Mouse (Mus musculus) Muller cell, postnatal 12 days (primary cell): Measurements from ENCODE around the gene Stxbp2.

Source experiments
- DNase-seq: peaks from one replicate; pipeline ENCODE4 v3.0.0-alpha.2; 2015; ENCODE audit errors: inconsistent ontology term

The Stxbp2 gene

DNA sequence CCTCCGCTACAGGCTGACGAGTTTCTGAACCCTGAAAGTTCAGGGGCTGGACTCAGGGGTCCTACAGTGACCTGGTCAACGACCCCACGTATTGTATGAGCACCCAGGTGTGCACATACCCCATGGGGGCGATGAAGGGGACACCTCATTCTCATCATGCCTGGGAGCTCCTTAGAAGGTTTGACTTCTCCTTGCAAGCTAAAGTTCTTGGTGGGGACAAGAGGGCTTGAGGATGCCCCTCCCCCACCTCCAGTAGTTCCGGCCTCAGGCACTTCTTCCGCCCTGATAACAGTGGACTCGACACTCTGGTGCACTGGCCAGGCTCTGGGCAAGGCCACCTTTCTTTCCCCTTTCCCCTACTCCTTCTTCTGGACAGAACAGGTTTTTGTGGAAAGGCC is 722 bp downstream of the Stxbp2 start:
- no peak for DNase-seq

DNA sequence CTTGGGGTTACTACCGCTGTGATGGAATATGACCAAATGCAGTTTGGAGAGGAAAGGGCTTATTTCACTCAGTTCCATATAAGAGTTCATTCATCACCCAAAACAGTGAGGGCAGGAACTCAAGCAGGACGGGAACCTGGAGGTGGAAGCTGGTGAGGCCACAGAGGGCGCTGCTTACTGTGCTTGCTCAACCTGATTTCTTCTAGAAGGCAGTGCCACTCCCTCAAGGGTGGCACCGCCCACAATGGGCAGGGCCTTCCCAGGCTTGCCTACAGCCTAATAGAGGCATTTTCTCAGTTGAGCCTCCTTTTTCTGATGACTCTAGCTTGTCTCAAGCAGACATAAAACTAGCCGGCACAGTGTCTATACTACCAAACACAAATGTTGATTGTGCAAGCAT is 15.0 kb downstream of the Stxbp2 start:
- peak; percentile 7 for DNase-seq

DNA sequence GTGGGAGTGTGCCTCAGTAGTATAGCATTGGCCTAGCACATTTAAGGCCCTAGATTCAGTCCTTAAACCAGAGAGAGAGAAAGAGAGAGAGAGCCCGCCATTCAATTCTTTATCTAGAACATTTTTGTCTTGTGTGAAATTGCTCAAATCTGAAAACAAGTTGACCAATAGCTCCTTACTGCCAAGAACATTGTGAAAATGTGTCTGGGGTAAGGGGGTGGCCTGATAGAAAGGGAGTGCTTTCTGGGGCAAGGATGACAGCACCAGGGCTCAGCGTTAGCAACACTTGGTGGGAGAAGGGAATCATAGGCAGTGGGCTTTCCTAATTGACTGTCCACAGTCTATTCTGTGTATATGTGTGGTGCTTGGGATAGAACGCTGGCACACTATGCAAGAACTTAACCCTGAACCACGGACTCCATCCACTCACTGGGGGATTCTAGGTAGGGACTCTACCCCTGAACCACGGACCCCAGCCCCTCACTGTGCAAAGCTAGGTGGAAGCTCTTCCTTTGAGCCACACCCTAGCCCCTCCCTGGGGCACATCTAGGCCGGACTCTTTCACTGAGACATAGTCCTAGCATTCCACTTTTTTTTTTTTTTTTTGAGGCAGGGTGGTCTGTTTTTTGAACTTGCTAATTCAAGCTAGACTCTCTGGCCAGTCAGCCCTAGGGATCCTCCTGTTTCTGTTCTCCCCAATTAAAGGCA is 16.2 kb downstream of the Stxbp2 start:
- no peak for DNase-seq

DNA sequence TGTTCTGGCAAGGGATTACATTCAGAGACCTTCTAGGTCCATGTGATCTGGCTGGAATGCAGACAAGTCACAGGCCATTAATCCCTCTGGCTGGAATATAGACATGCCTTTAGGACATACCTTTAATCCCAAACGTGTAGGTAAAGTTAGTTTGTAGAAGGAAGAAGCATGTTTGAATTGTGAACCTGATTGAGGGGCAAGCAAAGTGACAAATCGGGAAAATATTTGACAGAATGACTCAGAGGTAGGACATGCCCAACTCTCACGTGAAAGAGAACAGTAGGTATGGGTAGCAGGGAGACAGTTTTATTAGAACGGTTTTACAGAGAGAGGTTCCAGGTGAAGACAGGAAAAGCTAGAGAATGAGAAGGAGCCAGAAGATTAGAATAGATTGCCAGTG is 16.8 kb downstream of the Stxbp2 start:
- peak; percentile 42 for DNase-seq

DNA sequence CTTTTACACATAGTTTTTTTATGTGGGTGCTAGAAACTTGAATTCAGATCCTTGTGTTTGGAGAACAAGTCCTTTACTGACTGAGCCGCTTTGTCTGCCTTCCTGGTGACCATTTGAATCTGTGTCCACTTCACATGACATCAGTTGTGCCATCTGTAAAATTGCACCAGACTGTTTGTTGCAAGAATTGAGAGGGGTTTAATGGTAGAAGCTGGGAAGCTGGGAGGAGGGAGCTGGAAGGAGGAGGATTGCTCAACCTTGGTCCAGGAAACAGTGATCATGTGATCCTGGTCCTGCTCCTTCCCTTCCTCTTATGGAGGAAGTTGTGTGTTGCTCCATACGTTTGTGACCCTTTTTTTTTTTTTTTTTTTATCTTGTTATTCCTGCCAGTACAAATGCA is 17.5 kb downstream of the Stxbp2 start:
- DNase-seq = no peak

DNA sequence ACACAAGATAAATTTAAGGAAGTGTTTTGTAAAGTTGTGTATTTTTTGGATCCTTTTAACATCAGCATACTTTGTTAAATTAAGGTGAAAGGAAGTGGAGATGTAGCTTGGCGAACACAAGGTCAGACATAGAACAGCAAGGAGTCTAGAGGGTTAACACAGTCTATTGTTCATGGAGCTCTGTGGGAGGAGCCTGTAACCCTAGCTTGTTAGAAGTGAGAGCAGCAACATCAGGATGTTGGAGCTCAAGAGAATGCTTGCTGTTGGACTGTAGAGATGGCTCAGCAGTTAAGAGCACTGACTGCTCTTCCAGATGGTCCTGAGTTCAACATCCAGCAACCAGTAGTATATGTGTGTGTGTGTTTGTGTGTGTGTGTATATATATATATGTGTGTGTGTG is 18.2 kb downstream of the Stxbp2 start:
- no peak for DNase-seq

DNA sequence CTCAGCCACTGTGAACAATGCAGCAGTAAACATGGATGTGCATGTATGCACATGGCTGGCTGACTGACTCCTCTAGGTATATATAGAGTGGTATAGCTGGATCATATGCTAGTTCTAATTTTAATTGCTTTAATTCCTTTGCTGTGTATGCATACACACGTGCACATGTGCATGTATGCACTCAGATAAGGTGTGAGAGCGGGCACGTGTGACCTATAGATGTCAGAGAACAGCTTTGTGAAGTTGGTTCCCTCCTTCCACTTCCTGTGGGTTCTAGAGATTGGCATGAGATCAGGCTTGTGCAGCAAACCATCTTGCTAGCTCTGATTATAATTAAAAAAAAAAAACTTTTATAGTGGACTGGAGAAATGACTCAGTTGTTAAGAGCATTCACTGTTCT is 22.1 kb downstream of the Stxbp2 start:
- DNase-seq = no peak

DNA sequence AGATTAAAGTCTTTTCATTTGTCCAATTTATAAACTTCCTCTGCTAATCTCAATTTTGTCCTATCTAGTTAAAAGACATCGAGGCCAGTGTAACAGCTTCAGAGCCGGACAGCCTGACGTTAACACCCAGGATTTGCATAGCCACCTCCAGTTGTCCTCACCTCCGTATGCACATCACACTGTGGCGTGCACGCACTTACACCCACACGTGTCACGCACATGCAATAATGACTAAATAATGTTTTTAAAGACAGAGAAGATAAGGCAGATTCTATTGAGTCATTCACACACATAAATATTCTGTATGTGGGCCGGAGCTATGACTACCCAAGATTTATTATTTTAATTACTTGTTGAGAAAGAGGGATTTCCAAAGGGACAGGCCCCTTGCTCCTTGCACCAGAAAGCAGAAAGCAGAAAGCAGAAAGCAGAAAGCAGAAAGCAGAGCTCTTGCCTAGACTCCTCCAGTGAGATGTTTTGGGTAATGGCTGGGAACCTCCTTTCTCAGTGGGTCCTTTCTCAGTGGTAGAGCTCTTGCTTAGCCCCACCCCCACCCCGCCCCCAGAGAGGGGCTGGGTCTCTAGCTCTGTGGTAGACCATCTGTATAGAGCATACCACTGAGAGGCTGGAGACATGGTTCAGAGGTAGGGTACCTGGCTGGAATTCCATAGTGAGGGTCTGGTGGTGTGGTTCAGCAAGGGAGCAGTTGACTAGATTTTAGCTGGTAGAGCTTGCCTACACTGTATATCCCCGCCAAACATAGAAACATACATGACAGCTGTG is 24.2 kb downstream of the Stxbp2 start:
- no peak for DNase-seq

DNA sequence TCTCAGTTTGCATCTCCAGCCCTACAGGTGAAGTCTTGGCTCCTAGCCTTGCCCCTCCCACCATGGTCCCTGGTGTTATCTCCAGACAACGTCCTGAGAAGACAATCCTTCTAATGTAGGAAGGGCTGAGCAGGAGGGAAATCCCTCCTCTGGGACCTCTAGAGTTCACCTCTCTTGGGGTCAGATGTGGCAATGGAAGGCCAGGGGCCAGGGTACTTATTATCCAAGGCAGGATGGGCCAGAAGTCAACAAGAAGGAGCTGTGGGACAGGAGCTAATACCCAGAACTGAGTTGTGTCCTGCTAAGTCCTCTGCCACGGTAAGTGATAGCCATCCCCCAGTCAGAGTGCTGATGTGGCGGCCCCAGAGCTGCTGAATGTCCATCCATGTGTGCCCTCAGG is 24.8 kb downstream of the Stxbp2 start, which contains the start of gene Retn:
Gene Retn, plus strand, starts transcription at position 245 of the 400 bp plus-strand sequence.
- DNase-seq = no peak

DNA sequence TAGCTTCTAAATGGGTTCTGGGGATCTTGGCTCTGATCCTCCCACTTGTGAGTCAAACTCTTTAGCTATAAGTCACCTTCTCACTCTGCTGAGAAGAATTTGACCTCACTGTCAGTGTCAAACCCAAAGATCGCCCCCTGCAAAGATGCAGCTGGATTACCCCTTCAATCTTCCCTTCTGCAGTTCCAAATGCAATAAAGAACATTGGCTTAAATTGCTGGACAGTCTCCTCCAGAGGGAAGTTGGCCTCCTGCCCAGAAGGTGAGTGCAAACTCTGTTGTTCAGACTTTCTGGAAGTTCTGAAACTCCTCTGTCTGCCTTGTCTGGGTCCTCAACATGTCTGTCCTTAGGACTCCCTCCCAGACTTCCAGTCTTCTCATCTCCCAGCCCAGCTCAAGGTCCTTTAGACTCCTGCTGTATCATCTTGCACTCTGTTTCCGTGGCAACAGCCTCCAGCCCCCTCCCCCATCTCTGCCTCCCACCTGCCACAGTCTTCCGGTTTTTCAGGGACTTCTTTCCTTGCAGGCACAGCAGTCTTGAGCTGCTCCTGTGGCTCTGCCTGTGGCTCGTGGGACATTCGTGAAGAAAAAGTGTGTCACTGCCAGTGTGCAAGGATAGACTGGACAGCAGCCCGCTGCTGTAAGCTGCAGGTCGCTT is 26.1 kb downstream of the Stxbp2 start:
- no peak for DNase-seq

DNA sequence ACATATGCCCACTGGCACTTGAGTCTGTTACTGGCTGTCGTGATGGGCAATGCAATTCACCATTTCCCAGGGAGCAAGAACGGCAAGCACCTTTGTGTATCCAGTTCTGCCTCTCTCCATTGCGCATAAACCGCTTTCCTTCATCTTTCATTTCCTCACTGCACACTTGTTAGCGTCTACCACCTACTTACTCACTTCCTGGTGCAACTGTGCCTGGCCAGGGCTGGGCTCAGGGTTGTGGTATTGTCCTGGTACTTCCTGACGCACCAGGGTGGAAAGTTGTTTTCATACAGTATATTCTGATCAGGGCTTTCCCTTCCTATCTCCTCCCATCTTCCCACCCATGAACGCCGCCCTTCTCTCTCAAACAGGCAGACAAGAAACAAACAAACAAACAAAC is 30.1 kb downstream of the Stxbp2 start:
- DNase-seq = no peak

DNA sequence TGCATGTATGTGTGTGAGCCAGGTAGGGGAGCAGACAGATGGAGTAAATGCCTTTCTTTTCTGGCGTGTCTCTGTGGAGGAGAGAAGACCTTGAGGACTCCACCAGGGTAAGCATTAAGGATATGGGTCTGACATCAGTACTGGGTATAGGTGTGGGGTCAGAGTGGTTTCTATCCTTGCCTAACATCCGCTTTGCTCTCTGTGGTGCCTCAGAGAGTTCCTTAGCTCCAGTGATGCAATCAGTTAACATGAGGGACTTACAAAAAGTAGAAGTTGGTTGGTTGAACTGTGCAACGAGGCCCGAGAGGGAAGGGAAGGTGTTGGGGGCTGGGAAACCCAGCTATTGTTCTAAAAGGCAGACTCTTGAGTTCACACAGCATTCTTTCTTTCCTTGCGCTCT is 33.6 kb downstream of the Stxbp2 start:
- DNase-seq = no peak

DNA sequence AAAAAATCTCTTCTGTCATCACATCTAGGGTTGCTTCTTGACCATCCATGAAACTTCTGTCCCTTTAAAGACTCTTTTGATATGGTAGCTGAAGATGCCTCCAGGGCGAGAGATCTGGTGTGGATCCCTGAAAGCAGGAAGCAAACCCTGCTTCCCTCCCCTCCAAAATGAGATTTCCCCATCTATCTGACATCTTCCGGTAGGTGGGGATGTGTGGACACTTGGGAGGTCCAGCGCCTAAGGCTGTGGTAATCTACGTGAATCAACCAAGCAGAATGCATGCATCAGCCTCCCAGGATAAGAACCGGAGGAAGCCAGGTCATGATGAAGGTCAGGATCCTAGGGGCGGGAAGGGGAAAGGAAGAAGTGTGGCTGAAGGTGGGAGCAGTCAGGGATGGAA is 34.8 kb downstream of the Stxbp2 start, which contains the start of gene Mcemp1:
Gene Mcemp1, plus strand, starts transcription at position 248 of the 400 bp plus-strand sequence.
- no peak for DNase-seq

DNA sequence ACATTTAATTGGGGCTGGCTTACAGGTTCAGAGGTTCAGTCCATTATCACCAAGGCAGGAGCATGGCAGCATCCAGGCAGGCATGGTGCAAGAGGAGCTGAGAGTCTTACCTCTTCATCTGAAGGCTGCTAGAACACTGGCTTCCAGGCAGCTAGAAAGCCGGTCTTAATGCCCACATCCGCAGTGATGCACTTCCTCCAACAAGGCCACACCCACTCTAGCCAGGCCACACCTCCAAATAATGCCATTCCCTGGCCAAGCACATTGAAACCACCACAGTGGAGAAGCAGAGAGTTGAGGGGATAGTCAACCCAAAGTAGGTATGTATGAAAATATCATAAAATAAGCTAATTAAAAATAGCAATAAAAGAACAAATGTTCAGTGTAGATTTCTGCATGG is 39.6 kb downstream of the Stxbp2 start:
- no peak for DNase-seq

DNA sequence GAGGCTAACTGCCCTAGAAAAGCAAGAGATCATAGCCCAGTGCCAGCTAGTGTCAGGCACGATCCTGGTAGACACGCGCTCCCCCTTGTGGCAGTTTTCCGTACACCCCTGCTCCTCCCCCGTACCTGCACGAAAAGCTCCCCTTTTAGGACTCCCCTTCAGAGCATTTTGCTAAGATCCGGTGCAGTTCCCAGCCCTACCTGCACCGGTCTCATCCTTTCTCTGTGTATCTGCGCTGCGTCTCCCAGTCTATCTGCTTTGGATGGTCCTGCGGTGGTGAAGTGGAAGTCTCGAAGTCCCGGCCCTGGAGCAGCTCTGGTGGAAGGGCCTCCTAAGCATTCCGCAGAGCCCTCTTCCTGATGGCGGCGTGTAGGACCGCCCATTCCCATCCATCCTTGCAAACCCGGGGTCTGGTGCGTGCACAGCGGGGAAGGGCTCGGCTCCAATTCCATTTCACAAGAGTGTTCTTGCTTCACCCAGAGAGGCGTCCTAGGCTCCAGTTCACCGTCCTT is 41.3 kb downstream of the Stxbp2 start, which contains the start of gene Fcor:
Gene Fcor, minus strand, starts transcription at position 383 of the 512 bp plus-strand sequence.
- peak; percentile 83 for DNase-seq

DNA sequence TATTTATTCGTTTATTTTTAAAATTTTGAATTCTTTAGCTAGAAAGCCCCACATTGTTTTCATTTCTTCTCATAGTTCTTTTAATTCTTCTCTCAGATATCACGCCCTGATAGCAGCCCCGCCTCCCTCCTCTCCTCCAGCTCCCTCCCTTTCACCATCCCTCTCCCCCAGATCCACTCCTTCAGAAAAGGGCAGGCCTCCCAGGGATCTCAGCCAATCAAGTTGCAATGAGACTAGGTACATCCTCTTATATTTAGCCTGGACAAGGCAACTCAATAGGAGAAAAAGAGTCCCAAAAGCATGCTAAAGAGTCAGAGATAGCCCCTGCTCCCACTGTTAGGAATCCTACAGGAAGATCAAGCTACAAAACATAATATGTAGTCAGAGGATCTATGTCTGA is 43.9 kb downstream of the Stxbp2 start:
- DNase-seq = no peak

DNA sequence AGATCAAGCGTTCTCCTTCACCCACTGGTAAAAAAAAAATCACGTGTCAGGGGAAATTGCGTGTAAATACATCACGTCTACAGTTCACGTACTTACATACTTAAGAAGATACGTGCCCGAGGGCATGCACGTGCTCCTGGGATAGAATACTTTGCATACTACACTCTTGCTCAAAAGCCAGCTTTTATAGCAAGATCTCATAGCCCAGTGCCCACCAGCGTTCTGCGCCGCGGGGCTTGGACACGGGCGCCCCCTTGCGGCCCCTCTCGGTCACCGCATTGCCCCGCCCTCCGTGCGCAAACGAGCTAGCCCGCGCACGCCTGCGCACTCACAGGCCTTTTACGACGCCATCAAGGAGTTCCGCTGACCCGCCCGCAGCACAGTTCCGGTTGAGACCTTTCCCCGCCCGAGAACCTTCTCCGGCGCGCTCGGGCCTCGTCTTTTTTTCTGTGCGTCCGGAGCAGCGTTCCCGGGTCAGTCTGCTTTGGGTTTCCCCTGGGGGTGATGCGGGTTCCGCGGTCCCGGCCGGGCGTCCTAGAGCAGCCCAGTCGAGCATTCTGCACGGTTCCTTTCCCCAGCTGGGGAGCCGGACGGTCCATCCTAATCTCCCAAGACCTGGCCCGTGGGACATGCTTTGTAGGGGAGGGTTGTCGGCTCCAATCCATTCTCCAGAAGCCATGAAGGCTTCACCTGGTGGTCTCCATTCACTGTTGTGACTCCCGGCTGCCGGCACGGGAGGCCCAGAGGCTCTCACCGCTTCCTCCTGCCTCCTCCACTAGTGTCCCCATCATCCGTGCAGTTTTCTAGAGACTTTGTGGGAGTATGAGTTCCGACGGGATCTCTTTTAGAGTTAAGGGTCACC is 45.6 kb downstream of the Stxbp2 start, which contains the start of gene Trappc5:
Gene Trappc5, plus strand, starts transcription at position 169 of the 862 bp plus-strand sequence.
- DNase-seq = peak; percentile 92

DNA sequence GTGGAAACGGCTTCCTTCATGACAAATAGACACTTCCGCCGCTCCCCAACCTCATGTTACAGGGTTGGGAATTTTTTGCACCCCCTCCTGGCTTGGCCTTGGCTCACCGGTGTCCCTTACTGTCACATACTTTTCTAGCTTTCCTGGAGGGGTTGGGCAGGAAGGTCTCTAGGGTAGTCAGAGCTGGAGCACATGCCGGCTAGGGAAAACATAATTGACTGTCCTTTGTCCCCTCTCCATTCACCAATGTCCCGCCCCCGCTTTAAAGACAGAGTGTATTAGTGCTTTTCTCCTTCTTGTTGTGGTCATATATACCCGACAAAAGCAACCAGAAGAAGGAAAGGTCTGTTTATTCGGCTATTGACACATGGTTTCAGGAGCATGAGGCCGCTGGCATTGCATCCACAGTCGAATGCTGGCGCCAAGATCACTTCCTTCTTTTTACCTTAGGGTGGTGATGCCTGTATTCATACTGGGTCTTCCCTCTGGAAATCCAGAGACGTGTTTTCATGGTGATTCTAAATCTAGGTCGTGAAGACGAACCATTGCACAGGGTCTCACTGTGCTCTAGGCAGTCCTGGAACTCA is 46.3 kb downstream of the Stxbp2 start:
- DNase-seq = peak; percentile 42

DNA sequence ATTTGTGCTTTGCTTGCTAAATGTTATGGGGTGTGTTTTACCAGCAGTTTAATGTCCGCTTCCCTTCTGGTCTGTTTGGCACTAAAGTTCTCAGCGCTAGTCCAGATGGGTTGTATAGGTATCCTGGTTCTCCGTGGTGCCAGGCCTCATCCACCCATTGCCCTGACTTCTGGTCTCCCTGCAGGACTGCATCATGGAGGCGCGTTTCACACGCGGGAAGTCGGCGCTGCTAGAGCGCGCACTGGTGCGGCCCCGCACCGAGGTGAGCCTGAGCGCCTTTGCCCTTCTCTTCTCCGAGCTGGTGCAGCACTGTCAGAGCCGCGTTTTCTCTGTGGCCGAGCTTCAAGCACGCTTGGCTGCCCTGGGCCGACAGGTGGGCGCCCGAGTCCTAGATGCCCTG is 48.1 kb downstream of the Stxbp2 start:
- no peak for DNase-seq

DNA sequence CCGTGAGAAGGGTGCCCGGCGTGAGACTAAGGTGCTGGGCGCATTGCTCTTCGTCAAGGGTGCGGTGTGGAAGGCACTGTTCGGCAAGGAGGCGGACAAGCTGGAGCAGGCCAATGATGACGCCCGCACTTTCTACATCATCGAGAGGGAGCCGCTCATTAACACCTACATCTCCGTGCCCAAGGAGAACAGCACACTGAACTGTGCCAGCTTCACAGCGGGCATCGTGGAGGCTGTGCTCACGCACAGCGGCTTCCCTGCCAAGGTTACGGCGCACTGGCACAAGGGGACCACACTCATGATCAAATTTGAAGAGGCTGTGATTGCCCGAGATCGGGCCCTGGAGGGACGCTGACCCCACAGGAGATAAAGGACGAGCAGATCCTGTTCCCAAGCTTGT is 48.5 kb downstream of the Stxbp2 start:
- DNase-seq = no peak

DNA sequence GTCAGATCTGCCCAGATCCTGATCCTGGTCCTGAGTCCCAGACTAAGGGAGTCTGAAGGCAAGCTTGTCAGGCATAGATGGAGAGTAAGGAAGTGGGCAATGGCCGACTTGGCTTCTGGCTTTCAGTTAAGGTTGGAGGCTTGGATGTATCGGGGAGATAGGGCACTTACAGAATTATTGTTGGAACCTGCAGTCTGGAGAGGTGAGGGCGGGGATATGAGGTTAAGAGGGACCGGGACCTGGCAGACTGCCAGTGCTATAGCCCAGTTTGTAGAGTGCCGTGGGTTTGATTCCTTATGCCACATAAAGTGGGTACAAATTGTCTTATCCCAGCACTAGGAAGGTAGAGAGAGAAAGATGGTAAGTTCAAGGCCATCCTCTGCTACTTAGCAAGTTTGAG is 48.9 kb downstream of the Stxbp2 start:
- no peak for DNase-seq
